In genomic region chr13:41498611-41499121, GRCm38 (mm10) we compare ENCODE assay signal across 30 mouse cellular contexts. TPM values are rescaled to one million over a fixed set of nuclear protein-coding genes. Genes with fewer than 3 reads are reported as not detected.
DNase-seq lines count a peak whose midpoint lies in the region; ATAC-seq and TF ChIP-seq lines count a peak whose summit lies in the region.
"Had no signal": no experiment of that assay in that cellular context is flagged by ENCODE, and none has a peak within 500 bp of the region (broad histone marks: within the 10 kb centered on the region; RNA-seq: fewer than 3 reads in every experiment).

No protein-coding gene starts in this region.

- no peak for DNase-seq in forebrain, embryonic 11.5 days (ENCODE audit: low spot score)
- no peak for DNase-seq in forebrain, embryonic 10.5 days (ENCODE audit: extremely low spot score, low spot score)
- DNase-seq in lung, postnatal 0 days (ENCODE audit: low spot score), result peak; percentile 31
- DNase-seq in lung, adult 18-20 months, result no peak
- DNase-seq in ZHBTc4 (ENCODE audit: low read depth, low spot score) (peak; percentile 29), adipocyte (ENCODE audit: low spot score) (no peak)
- peak; percentile 52 for DNase-seq in retina, postnatal 1 day
- DNase-seq: adrenal gland, postnatal 10 days; adrenal gland, postnatal 36 days; cerebellum, adult 11 months; cerebellum, adult 2 months; cerebellum, adult 9-11 months; cerebellum, postnatal 25 days; gastrocnemius, adult 2 months; gastrocnemius, postnatal 14 days; heart, adult 18-20 months; heart, postnatal 14 days; heart, postnatal 4 days had no signal

- no peak overlapping the region for H3K9ac ChIP-seq in forebrain, embryonic 11.5 days (ENCODE audit: low read length)
- no peak overlapping the region for H3K9ac ChIP-seq in lung, postnatal 0 days (replicated peaks; ENCODE audit: low read depth)
- H3K9ac ChIP-seq: embryonic facial prominence, embryonic 12.5 days; embryonic facial prominence, embryonic 15.5 days; heart, embryonic 13.5 days; hindbrain, embryonic 14.5 days had no signal

- no peaks in the 10 kb centered on the region for H3K27me3 ChIP-seq in forebrain, embryonic 11.5 days (ENCODE audit: control insufficient read depth, insufficient read depth, low read length)
- H3K27me3 ChIP-seq in forebrain, embryonic 10.5 days (ENCODE audit: poor library complexity, severe bottlenecking), result peaks cover 15% of the 10 kb centered on the region
- H3K27me3 ChIP-seq in lung, postnatal 0 days (replicated peaks; ENCODE audit: insufficient read depth, low read length), result no peaks in the 10 kb centered on the region
- H3K27me3 ChIP-seq: embryonic facial prominence, embryonic 12.5 days; embryonic facial prominence, embryonic 15.5 days had no signal

- H3K4me3 ChIP-seq in forebrain, embryonic 11.5 days (ENCODE audit: low read depth, low read length), result no peak overlapping the region
- no peak overlapping the region for H3K4me3 ChIP-seq in forebrain, embryonic 10.5 days
- no peak overlapping the region for H3K4me3 ChIP-seq in lung, postnatal 0 days (ENCODE audit: low read depth, low read length)
- H3K4me3 ChIP-seq: embryonic facial prominence, embryonic 12.5 days; embryonic facial prominence, embryonic 15.5 days; gastrocnemius, adult 2 months; heart, embryonic 10.5 days; heart, embryonic 13.5 days had no signal

- no peaks in the 10 kb centered on the region for H3K36me3 ChIP-seq in forebrain, embryonic 11.5 days (ENCODE audit: control insufficient read depth, insufficient read depth, low read length)
- no peaks in the 10 kb centered on the region for H3K36me3 ChIP-seq in forebrain, embryonic 10.5 days (replicated peaks)
- H3K36me3 ChIP-seq in lung, postnatal 0 days (ENCODE audit: insufficient read depth, low read length), result no peaks in the 10 kb centered on the region
- H3K36me3 ChIP-seq: embryonic facial prominence, embryonic 12.5 days; embryonic facial prominence, embryonic 15.5 days; G1E; heart, embryonic 10.5 days; heart, embryonic 13.5 days had no signal

- H3K9me3 ChIP-seq in forebrain, embryonic 11.5 days (ENCODE audit: control insufficient read depth, low read length), result no peaks in the 10 kb centered on the region
- H3K9me3 ChIP-seq in forebrain, embryonic 10.5 days, result no peaks in the 10 kb centered on the region
- H3K9me3 ChIP-seq in lung, postnatal 0 days (ENCODE audit: low read length), result no peaks in the 10 kb centered on the region
- H3K9me3 ChIP-seq: embryonic facial prominence, embryonic 12.5 days; embryonic facial prominence, embryonic 15.5 days; G1E; heart, embryonic 10.5 days; heart, embryonic 13.5 days had no signal

- no peak for TF ChIP-seq CTCF in lung, postnatal 0 days (IDR thresholded peaks at IDR 0.05)

- TF ChIP-seq EP300 in lung, postnatal 0 days (IDR thresholded peaks at IDR 0.05), result no peak

- peak; percentile 51 for ATAC-seq in forebrain, embryonic 11.5 days (replicated peaks; ENCODE audit: low FRiP score)
- 0 out of 2 replicates have a peak, but pooled peaks have one; percentile 17 for ATAC-seq in lung, postnatal 0 days
- ATAC-seq in erythroid progenitor cell, adult 5-6 weeks (replicated peaks; ENCODE audit: low FRiP score, poor library complexity, severe bottlenecking), result no peak
- ATAC-seq: activated CD4-positive, CD25-positive, alpha-beta regulatory T cell, adult 4 months; forebrain, embryonic 16.5 days; hindbrain, postnatal 0 days; inflammation-experienced regulatory T-cells, adult 6 months; intestine, embryonic 16.5 days had no signal

- H3K4me1 ChIP-seq in forebrain, embryonic 11.5 days (replicated peaks; ENCODE audit: control insufficient read depth, insufficient read depth, low read length), result no peaks in the 10 kb centered on the region
- H3K4me1 ChIP-seq in forebrain, embryonic 10.5 days, result peaks cover 19% of the 10 kb centered on the region
- no peaks in the 10 kb centered on the region for H3K4me1 ChIP-seq in lung, postnatal 0 days (ENCODE audit: insufficient read depth, low read depth, low read length)
- H3K4me1 ChIP-seq: embryonic facial prominence, embryonic 12.5 days; embryonic facial prominence, embryonic 15.5 days; heart, embryonic 10.5 days; heart, embryonic 13.5 days had no signal

- H3K4me2 ChIP-seq in forebrain, embryonic 11.5 days (ENCODE audit: low read depth, low read length, severe bottlenecking), result no peak overlapping the region
- H3K4me2 ChIP-seq in lung, postnatal 0 days (replicated peaks; ENCODE audit: low read depth, low read length), result no peak overlapping the region
- H3K4me2 ChIP-seq: embryonic facial prominence, embryonic 12.5 days; embryonic facial prominence, embryonic 15.5 days; heart, embryonic 13.5 days; hindbrain, embryonic 14.5 days had no signal

- no peak overlapping the region for H3K27ac ChIP-seq in forebrain, embryonic 11.5 days (ENCODE audit: low read depth, low read length)
- no peak overlapping the region for H3K27ac ChIP-seq in forebrain, embryonic 10.5 days
- no peak overlapping the region for H3K27ac ChIP-seq in lung, postnatal 0 days (ENCODE audit: low read length)
- H3K27ac ChIP-seq: embryonic facial prominence, embryonic 12.5 days; embryonic facial prominence, embryonic 15.5 days; gastrocnemius, adult 2 months; heart, embryonic 10.5 days; heart, embryonic 13.5 days; hindbrain, embryonic 14.5 days; hindbrain, postnatal 0 days had no signal

- WGBS in forebrain, embryonic 11.5 days, result 65% methylated on average over 2 of the region's 2 CpGs
- WGBS in forebrain, embryonic 10.5 days, result 73% methylated on average over 2 of the region's 2 CpGs
- WGBS in lung, postnatal 0 days, result 66% methylated on average over 2 of the region's 2 CpGs

RNA-seq across cellular contexts. Expression of gene Nedd9, which starts 11.5 kb away (rescaled TPM):
- 26.7 and 27.0 TPM in 2 replicates for polyA plus RNA-seq in forebrain, embryonic 11.5 days (2014; fragmentation: Nextera tagmentation; extraction: Ambion mirVana)
- 16.8 and 18.4 TPM in 2 replicates for polyA plus RNA-seq in forebrain, embryonic 10.5 days (2016; fragmentation: Nextera tagmentation; extraction: Ambion mirVana)
- 79.1 and 79.3 TPM in 2 replicates for polyA plus RNA-seq in lung, postnatal 0 days (2015; fragmentation: Nextera tagmentation; extraction: Ambion mirVana)
- 11.2 and 19.7 TPM in 2 replicates for total RNA-seq in erythroid progenitor cell, adult 5-6 weeks (2015; ENCODE audit: low replicate concordance)
- total RNA-seq in erythroid progenitor cell, adult 5-6 weeks (2017; ENCODE audit: low replicate concordance), result 8.7 and 17.2 TPM in 2 replicates
- polyA plus RNA-seq: G1E had no signal

Comparison
In these comparisons a context has a peak if more than half of its experiments do, and no peak if none do; other contexts are left out.
1. DNase-seq: peak in lung, postnatal 0 days (single experiment), ZHBTc4 (single experiment) and retina, postnatal 1 day (single experiment); none in forebrain, embryonic 11.5 days (single experiment), forebrain, embryonic 10.5 days (single experiment), lung, adult 18-20 months (0 of 2) and adipocyte (single experiment).